Mouse (Mus musculus): Measurements from ENCODE around the gene Ints1.
A peak's percentile ranks its signal among the peaks of the same experiment; 100 is the strongest.

Ints1 gene

GRCm38 (mm10) chr5:139702905-139703304 is 72.6 kb downstream of the Ints1 start:
- peak; percentile 64 for DNase-seq

GRCm38 (mm10) chr5:139702236-139702635 is 73.2 kb downstream of the Ints1 start:
- DNase-seq = no peak

Data from thymus, postnatal 25 days (tissue).